Mouse (Mus musculus): ENCODE results near the gene Slc15a4.

GRCm38 (mm10) chr5:127610787-127611509, 21.7 kb downstream of the Slc15a4 start:
- TF ChIP-seq CTCF (IDR thresholded peaks at IDR 0.05; ENCODE audit: low read depth, low read length) (no peak), POLR2A (IDR thresholded peaks at IDR 0.05; ENCODE audit: extremely low read depth, insufficient read depth, low read length) (no peak)

Data from liver, adult 2 months (tissue).